Mouse (Mus musculus) stomach, postnatal 0 days (tissue): Measurements from ENCODE around the gene Lcat. TPM values are rescaled to one million over a fixed set of nuclear protein-coding genes. Genes with fewer than 3 reads are reported as not detected.

Experiments
- ATAC-seq: fragments of 200-750 bp; cut with Nextera tagmentation; 2 replicates; pipeline ENCODE4 v1.8.0; 2017; ENCODE audit not compliant: low FRiP score, low TSS enrichment
- DNase-seq: peaks from one replicate; pipeline ENCODE4 v3.0.0-alpha.2; 2016; ENCODE audit warnings: low spot score
- H3K27ac ChIP-seq: fragments of 300-500 bp; sonication (generic); replicated peaks from 2 replicates; pipeline ENCODE4 v1.5.1; 2014; ENCODE audit warnings: mild to moderate bottlenecking, control low read depth
- H3K27me3 ChIP-seq: fragments of 300-500 bp; sonication (generic); 2 replicates; pipeline ENCODE4 v1.6.1; 2014; ENCODE audit warnings: low read length; ENCODE audit not compliant: control insufficient read depth, insufficient read depth
- H3K36me3 ChIP-seq: fragments of 300-500 bp; sonication (generic); 2 replicates; pipeline ENCODE4 v1.6.1; 2014; ENCODE audit warnings: low read length, mixed read lengths; ENCODE audit not compliant: control insufficient read depth, insufficient read depth
- H3K4me1 ChIP-seq: fragments of 300-500 bp; sonication (generic); replicated peaks from 2 replicates; pipeline ENCODE4 v1.6.1; 2014; ENCODE audit warnings: antibody characterized with exemption; ENCODE audit not compliant: control insufficient read depth, insufficient read depth
- H3K4me2 ChIP-seq: fragments of 300-500 bp; sonication (generic); replicated peaks from 2 replicates; pipeline ENCODE4 v1.6.1; 2014; ENCODE audit warnings: low read depth, mild to moderate bottlenecking, control low read depth, moderate library complexity
- H3K4me3 ChIP-seq: fragments of 300-500 bp; sonication (generic); 2 replicates; pipeline ENCODE4 v1.5.1; 2014; ENCODE audit warnings: low read depth, low read length, control low read depth
- H3K9ac ChIP-seq: fragments of 300-500 bp; sonication (generic); 2 replicates; pipeline ENCODE4 v1.6.1; 2014; ENCODE audit warnings: mild to moderate bottlenecking, low read length, control low read depth, mixed read lengths
- H3K9me3 ChIP-seq: fragments of 300-500 bp; sonication (generic); 2 replicates; pipeline ENCODE4 v1.6.1; 2016; ENCODE audit warnings: low read length; ENCODE audit not compliant: control insufficient read depth
- CTCF ChIP-seq: IDR thresholded peaks from 2 replicates; pipeline ENCODE4 v1.5.1; 2016; ENCODE audit warnings: antibody characterized with exemption, low read depth, mild to moderate bottlenecking, moderate library complexity
- EP300 ChIP-seq: optimal IDR thresholded peaks from 2 replicates; pipeline ENCODE3; 2016; ENCODE audit warnings: antibody characterized with exemption
- WGBS: fragments of 180-500 bp; shearing (Covaris S2); extraction: QIAGEN DNeasy Blood & Tissue Kit; methylation state at CpG from one replicate; pipeline ENCODE4 v1.1.7; 2014; 5-methylcytosine and 5-hydroxymethylcytosine counted together
- polyA plus RNA-seq: library from polyadenylated mRNA; unstranded; fragments of >200 nt; fragmentation: Nextera tagmentation; extraction: Ambion mirVana; gene quantifications from 2 replicates; pipeline ENCODE4 v1.2.1, GENCODE M21; 2015

Lcat gene
- polyA plus RNA-seq, 1 experiment from 2014 or later = 0.75 TPM

DNA sequence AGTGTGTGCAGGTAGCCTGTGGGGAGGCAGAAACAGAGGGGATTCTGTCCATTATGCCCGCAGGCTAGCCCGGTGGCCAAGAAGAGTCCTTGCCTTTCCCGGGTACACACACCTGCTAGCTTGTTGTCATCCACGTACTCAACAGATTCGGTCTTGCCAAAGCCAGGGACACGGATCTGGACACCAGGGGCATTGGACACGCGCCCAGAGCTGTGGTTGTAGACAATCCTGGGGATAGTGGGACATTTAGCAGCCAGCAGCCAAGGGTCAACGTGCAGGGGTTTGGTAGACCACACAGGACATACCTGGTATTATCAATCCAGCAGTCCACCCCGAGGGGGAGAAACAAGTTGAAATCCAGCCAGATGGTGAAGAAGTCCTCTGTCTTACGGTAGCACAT is 1.2 kb downstream of the Lcat start:
- WGBS = 95% methylated on average over 11 of the region's 11 CpGs
- Histone ChIP-seq H3K4me3 (no peak overlapping the region), H3K36me3 (peaks cover 26% of the 10 kb centered on the region)

DNA sequence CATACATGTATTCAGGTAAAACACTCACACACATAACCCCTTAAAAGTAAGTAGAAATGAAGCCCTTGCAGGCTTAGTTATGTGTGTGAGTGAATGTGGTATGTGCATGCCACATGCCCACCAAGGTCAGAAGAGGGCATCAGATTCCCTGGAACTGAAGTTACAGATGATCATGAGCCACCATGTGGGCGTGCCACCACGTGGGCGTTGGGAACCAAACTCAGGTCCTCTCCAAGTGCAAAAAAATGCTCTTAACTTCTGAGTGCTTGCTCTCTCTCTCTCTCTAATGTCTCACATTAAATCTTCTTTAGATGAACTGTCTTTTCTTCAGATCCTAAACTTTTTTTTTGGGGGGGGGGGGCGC is 4.9 kb downstream of the Lcat start, which contains the start of gene Psmb10:
Gene Psmb10, minus strand, starts transcription at position 139 of the 364 bp plus-strand sequence.
- TF ChIP-seq CTCF (peak; percentile 34; the same call in 1 of the 2 replicates), EP300 (no peak)
- Histone ChIP-seq H3K36me3 (no peaks in the 10 kb centered on the region; the same call in 1 of the 2 replicates), H3K4me2 (peak within 1 kb of the TSS; percentile 96), H3K4me3 (peak within 1 kb of the TSS; percentile 79), H3K9me3 (no peaks in the 10 kb centered on the region), H3K9ac (peak within 1 kb of the TSS; percentile 74), H3K4me1 (peaks cover 3% of the 10 kb centered on the region; the same call in 1 of the 2 replicates), H3K27me3 (no peaks in the 10 kb centered on the region), H3K27ac (peak within 1 kb of the TSS; percentile 85)
- ATAC-seq (no peak), DNase-seq (peak; percentile 48)
- WGBS = 8% methylated on average over 4 of the region's 4 CpGs

More for the DNA sequence above, 1.2 kb downstream of the Lcat start:
- no peak for DNase-seq
- H3K9me3 ChIP-seq = no peaks in the 10 kb centered on the region
- no peak for ATAC-seq
- no peak for TF ChIP-seq CTCF
- TF ChIP-seq EP300 = no peak
- no peaks in the 10 kb centered on the region for H3K27me3 ChIP-seq
- no peak overlapping the region for H3K4me2 ChIP-seq
- H3K27ac ChIP-seq = no peak overlapping the region
- H3K4me1 ChIP-seq = no peaks in the 10 kb centered on the region
- H3K9ac ChIP-seq = no peak overlapping the region

DNA sequence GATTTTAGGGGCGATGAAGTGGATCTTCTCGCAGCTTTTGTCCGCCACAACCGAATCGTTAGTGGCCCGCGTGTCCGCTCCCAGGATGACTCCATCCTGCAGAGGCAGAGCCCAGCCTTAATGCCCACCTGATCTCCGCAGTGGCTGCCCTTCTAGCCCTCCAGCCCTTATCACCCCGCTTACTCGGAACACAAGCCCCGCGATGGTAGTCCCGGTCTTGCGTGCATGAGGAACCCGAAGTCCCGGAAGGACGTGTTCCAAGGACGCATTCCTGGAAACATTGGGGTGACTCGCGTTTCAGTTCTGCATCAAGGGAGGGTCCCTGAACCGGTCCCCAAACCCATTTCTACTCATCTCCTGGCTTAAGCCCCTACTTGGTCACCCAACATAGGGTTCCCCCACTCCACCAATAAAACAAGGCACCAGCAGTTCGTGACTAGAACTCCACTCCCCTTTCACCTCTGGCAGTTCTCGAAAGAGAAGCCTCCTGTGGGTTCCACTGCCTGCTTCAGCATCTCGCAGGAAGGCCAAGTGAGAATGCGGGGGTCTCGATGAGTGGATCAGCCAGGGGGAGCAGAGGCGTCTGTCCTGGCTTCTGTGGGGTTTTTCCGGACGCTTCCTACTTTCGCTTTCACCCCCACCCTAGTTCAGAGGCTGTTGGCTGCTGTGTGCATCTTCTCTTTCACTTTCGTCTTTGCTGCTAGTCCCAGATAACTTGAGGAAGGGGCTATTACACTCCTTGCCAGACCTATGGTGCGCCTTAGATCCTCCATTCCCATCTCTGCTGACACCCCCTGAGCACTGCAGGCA is 5.5 kb downstream of the Lcat start:
- Histone ChIP-seq H3K27me3 (no peaks in the 10 kb centered on the region), H3K4me1 (peaks cover 3% of the 10 kb centered on the region; the same call in 1 of the 2 replicates), H3K9ac (peak overlapping the region; percentile 74), H3K27ac (peak overlapping the region; percentile 85), H3K4me3 (peak overlapping the region; percentile 79), H3K36me3 (no peaks in the 10 kb centered on the region; the same call in 1 of the 2 replicates), H3K4me2 (peak overlapping the region; percentile 96), H3K9me3 (no peaks in the 10 kb centered on the region)
- no peak for TF ChIP-seq CTCF
- TF ChIP-seq EP300 = no peak
- WGBS = under 1% methylated on average over 33 of the region's 33 CpGs
- DNase-seq = peak; percentile 55
- 0 out of 2 replicates have a peak, but pooled peaks have one; percentile 15 for ATAC-seq

DNA sequence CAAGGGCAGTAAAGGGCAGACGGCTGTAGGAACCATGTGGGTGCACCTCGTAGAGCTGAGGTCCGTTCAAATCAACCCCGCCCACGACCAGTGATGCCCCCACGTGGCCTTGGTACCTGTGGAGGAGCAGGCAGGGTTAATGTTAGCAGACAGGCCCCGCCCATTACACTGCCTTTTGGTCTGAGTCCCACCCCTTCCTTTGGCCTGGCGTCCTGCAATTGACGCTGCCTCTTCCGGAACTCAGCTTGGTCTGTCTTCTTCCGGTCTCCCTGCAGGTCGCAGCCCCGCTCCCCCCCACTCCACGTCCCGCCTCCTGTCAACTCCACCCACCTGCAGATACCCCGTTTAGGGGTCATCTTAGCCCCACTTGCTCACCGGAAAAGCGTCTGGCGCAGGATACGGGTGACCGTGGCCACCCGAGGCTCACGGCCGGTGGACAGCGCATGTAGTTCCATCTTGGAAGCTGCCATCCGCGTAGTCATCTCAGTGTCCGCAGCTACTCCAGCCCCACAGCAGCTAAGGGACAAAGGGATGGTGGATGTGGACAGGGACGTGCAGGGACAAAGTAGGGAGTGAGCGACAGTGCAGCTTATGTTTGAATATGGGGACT is 6.2 kb downstream of the Lcat start:
- H3K36me3 ChIP-seq = no peaks in the 10 kb centered on the region; the same call in 1 of the 2 replicates
- H3K9me3 ChIP-seq = no peaks in the 10 kb centered on the region
- peak overlapping the region; percentile 74 for H3K9ac ChIP-seq
- DNase-seq (peak; percentile 92), ATAC-seq (peak; percentile 89)
- no peaks in the 10 kb centered on the region for H3K27me3 ChIP-seq
- WGBS = under 1% methylated on average over 30 of the region's 30 CpGs
- peak overlapping the region; percentile 96 for H3K4me2 ChIP-seq
- TF ChIP-seq CTCF = 0 out of 2 replicates have a peak, but pooled peaks have one; percentile 12
- TF ChIP-seq EP300 = no peak
- H3K4me3 ChIP-seq = peak overlapping the region; percentile 79
- peaks cover 3% of the 10 kb centered on the region; the same call in 1 of the 2 replicates for H3K4me1 ChIP-seq
- peak overlapping the region; percentile 85 for H3K27ac ChIP-seq

DNA sequence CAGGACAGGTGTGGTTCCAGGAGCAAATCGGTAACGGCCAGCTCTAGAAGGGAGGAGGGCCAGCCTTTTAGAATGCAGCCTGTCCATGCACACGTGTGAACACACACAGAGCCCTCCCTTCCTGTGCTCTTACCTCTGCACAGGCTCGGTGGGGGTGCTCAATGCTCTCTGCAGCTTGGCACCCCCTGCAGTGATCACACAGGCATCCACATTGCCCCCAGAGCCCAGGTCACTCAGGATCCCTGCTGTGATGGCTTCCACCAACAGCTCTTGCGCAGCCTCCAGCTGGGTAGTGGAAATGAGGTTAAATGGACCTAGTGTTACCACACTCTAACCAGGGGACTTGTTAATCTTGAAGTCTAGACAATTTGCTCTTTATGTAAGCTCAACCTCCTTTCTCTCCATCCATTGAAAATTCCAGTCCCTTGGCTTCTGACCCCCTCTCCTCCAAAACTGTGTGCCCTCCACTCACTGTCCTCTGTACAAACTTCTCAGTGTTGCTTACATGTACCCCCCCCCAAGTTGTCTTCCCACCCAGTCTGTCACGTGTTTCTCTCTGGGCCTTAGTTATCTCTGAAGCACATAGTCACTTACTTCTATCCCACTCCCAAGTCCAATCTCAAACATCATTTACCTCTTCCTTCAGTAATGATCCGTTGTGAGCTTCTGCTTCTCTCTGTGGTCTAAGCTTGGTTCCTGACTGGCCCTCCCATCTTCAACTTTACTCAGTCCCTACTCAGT is 7.1 kb downstream of the Lcat start:
- Histone ChIP-seq H3K9me3 (no peaks in the 10 kb centered on the region), H3K4me3 (peak overlapping the region; percentile 79; the same call in 1 of the 2 replicates), H3K27me3 (no peaks in the 10 kb centered on the region), H3K9ac (peak overlapping the region; percentile 74; the same call in 1 of the 2 replicates), H3K36me3 (peaks cover 2% of the 10 kb centered on the region; the same call in 1 of the 2 replicates), H3K4me1 (peaks cover 3% of the 10 kb centered on the region; the same call in 1 of the 2 replicates), H3K4me2 (peak overlapping the region; percentile 96), H3K27ac (peak overlapping the region; percentile 20; the same call in 1 of the 2 replicates)
- TF ChIP-seq CTCF = no peak
- TF ChIP-seq EP300 = no peak
- WGBS = 28% methylated on average over 7 of the region's 7 CpGs
- DNase-seq (no peak), ATAC-seq (no peak)
